Mouse (Mus musculus) C2C12 (cell line): ENCODE measurements at regions not wholly inside any gene's neighbourhood (a gene's known extent, or its start where the extent isn't known, plus 50 kb on each side); places are given as distances from the start of the nearest gene placed in this dataset.

Experiments
- H3K27me3 ChIP-seq: one replicate; pipeline ENCODE4 v1.6.1; 2011; ENCODE audit not compliant: control insufficient read depth, insufficient read depth, insufficient read length
- H3K36me3 ChIP-seq: one replicate; pipeline ENCODE4 v1.6.1; 2011; ENCODE audit not compliant: control insufficient read depth, insufficient read depth
- H3K4me3 ChIP-seq: one replicate; pipeline ENCODE4 v1.5.1; 2011; ENCODE audit warnings: mild to moderate bottlenecking, control low read depth; ENCODE audit not compliant: poor library complexity, insufficient read depth, severe bottlenecking
- H3K79me2 ChIP-seq: one replicate; pipeline ENCODE4 v1.6.1; 2011; ENCODE audit not compliant: control insufficient read depth, insufficient read depth
- H3K79me3 ChIP-seq: one replicate; pipeline ENCODE4 v1.6.1; 2011; ENCODE audit warnings: low read depth, control low read depth
- H3ac ChIP-seq: one replicate; pipeline ENCODE3; 2011; ENCODE audit warnings: low read depth; ENCODE audit not compliant: control insufficient read depth, insufficient read length
- CEBPB ChIP-seq: IDR thresholded peaks from one replicate; pipeline ENCODE4 v1.6.1; 2011; ENCODE audit warnings: low read depth, mild to moderate bottlenecking, control low read depth, moderate library complexity
- CTCF ChIP-seq: IDR thresholded peaks from one replicate; pipeline ENCODE4 v1.5.1; 2011; ENCODE audit not compliant: control insufficient read depth, insufficient read depth, insufficient read length
- FOSL1 ChIP-seq: IDR thresholded peaks from one replicate; pipeline ENCODE4 v1.8.0; 2011; ENCODE audit warnings: mild to moderate bottlenecking, low read length; ENCODE audit not compliant: poor library complexity, insufficient read depth, severe bottlenecking
- MAX ChIP-seq: IDR thresholded peaks from one replicate; pipeline ENCODE4 v1.6.1; 2011; ENCODE audit warnings: mild to moderate bottlenecking, control low read depth
- MYOD1 ChIP-seq: IDR thresholded peaks from one replicate; pipeline ENCODE4 v1.6.1; 2011; ENCODE audit warnings: low read depth; ENCODE audit not compliant: control insufficient read depth, insufficient read length
- MYOG ChIP-seq: IDR thresholded peaks from one replicate; pipeline ENCODE4 v1.6.1; 2011; ENCODE audit not compliant: control insufficient read depth, insufficient read length; ENCODE audit errors: extremely low read depth
- USF1 ChIP-seq: IDR thresholded peaks from one replicate; pipeline ENCODE4 v1.6.1; 2011; ENCODE audit warnings: low read depth, mild to moderate bottlenecking, control low read depth, moderate library complexity

- no peaks in the 10 kb centered on the region for H3K27me3 ChIP-seq
- no peak overlapping the region for H3ac ChIP-seq
- TF ChIP-seq MYOD1 (no peak), CTCF (no peak), MAX (no peak), MYOG (no peak), USF1 (no peak), CEBPB (no peak), FOSL1 (no peak)
- H3K79me2 ChIP-seq: no peaks in the 10 kb centered on the region
- H3K79me3 ChIP-seq: no peaks in the 10 kb centered on the region
- no peak overlapping the region for H3K4me3 ChIP-seq
- H3K36me3 ChIP-seq: no peaks in the 10 kb centered on the region
Measured at GRCm38 (mm10) chr10:37416321-37416720, 277.6 kb upstream of the Marcks start.

GRCm38 (mm10) chr10:37412401-37412800, 273.7 kb upstream of the Marcks start:
- TF ChIP-seq MAX (no peak), CEBPB (no peak), USF1 (no peak), MYOG (no peak), FOSL1 (no peak), CTCF (no peak), MYOD1 (no peak)
- Histone ChIP-seq H3ac (no peak overlapping the region), H3K4me3 (no peak overlapping the region), H3K79me3 (no peaks in the 10 kb centered on the region), H3K79me2 (no peaks in the 10 kb centered on the region), H3K36me3 (no peaks in the 10 kb centered on the region), H3K27me3 (no peaks in the 10 kb centered on the region)

- H3ac ChIP-seq: no peak overlapping the region
- TF ChIP-seq CTCF (no peak), USF1 (no peak), MYOG (no peak), MYOD1 (no peak), CEBPB (no peak), MAX (no peak), FOSL1 (no peak)
- no peaks in the 10 kb centered on the region for H3K27me3 ChIP-seq
- H3K4me3 ChIP-seq: no peak overlapping the region
- no peaks in the 10 kb centered on the region for H3K36me3 ChIP-seq
- H3K79me3 ChIP-seq: no peaks in the 10 kb centered on the region
- H3K79me2 ChIP-seq: no peaks in the 10 kb centered on the region
Measured at GRCm38 (mm10) chr10:37409749-37410148, 271.0 kb upstream of the Marcks start.

GRCm38 (mm10) chr10:37407487-37407886, 268.8 kb upstream of the Marcks start:
- no peaks in the 10 kb centered on the region for H3K79me3 ChIP-seq
- H3ac ChIP-seq: no peak overlapping the region
- H3K79me2 ChIP-seq: no peaks in the 10 kb centered on the region
- no peaks in the 10 kb centered on the region for H3K27me3 ChIP-seq
- TF ChIP-seq FOSL1 (no peak), USF1 (no peak), MYOG (no peak), MAX (no peak), MYOD1 (no peak), CTCF (no peak), CEBPB (no peak)
- H3K4me3 ChIP-seq: no peak overlapping the region
- H3K36me3 ChIP-seq: no peaks in the 10 kb centered on the region

GRCm38 (mm10) chr10:37404933-37405332, 266.2 kb upstream of the Marcks start:
- no peaks in the 10 kb centered on the region for H3K79me3 ChIP-seq
- no peaks in the 10 kb centered on the region for H3K27me3 ChIP-seq
- no peaks in the 10 kb centered on the region for H3K79me2 ChIP-seq
- H3K4me3 ChIP-seq: no peak overlapping the region
- H3ac ChIP-seq: no peak overlapping the region
- no peak for TF ChIP-seq MYOG
- TF ChIP-seq MAX: no peak
- no peak for TF ChIP-seq CTCF
- no peak for TF ChIP-seq MYOD1
- TF ChIP-seq USF1: no peak
- TF ChIP-seq CEBPB: no peak
- TF ChIP-seq FOSL1: no peak
- H3K36me3 ChIP-seq: no peaks in the 10 kb centered on the region

- H3K4me3 ChIP-seq: no peak overlapping the region
- no peaks in the 10 kb centered on the region for H3K36me3 ChIP-seq
- H3K79me3 ChIP-seq: no peaks in the 10 kb centered on the region
- no peaks in the 10 kb centered on the region for H3K79me2 ChIP-seq
- TF ChIP-seq USF1 (no peak), MYOG (no peak), MYOD1 (no peak), CTCF (no peak), MAX (no peak), FOSL1 (no peak), CEBPB (no peak)
- H3ac ChIP-seq: no peak overlapping the region
- H3K27me3 ChIP-seq: no peaks in the 10 kb centered on the region
Measured at GRCm38 (mm10) chr10:37404407-37404806, 265.7 kb upstream of the Marcks start.
